Mouse (Mus musculus) macrophage (primary cell): Measurements from ENCODE around the gene Tmem45a2. TPM values are rescaled to one million over a fixed set of nuclear protein-coding genes. Genes with fewer than 3 reads are reported as not detected.
"Not testable (repeated sequence)": the region's sequence is repeated elsewhere in the genome, so short reads cannot be mapped to it uniquely, and the experiment has no call there.

Experiments
- H3K27ac ChIP-seq: fragments of 350-480 bp; formaldehyde crosslinking; 2 replicates; pipeline ENCODE4 v1.9.0; 2021
- H3K36me3 ChIP-seq: fragments of 350-480 bp; formaldehyde crosslinking; 2 replicates; pipeline ENCODE4 v1.9.0; 2021; ENCODE audit errors: inconsistent target
- H3K4me3 ChIP-seq: fragments of 350-480 bp; formaldehyde crosslinking; 2 replicates; pipeline ENCODE4 v1.9.0; 2021; ENCODE audit errors: inconsistent target
- H3K79me2 ChIP-seq: fragments of 350-480 bp; formaldehyde crosslinking; 2 replicates; pipeline ENCODE4 v1.9.0; 2021; ENCODE audit errors: inconsistent target
- WGBS: methylation state at CpG from one replicate; pipeline ENCODE4 v1.1.7; 2026; ENCODE audit warnings: inconsistent platforms; ENCODE audit not compliant: missing documents; 5-methylcytosine and 5-hydroxymethylcytosine counted together
- polyA plus RNA-seq: library from polyadenylated mRNA; stranded (reverse); fragments of 250-400 nt; gene quantifications from 3 replicates; pipeline ENCODE4 v1.2.4, GENCODE M21; 2018; ENCODE audit warnings: inconsistent platforms

Tmem45a2 gene
- polyA plus RNA-seq, 1 experiment from 2014 or later: not detected

DNA sequence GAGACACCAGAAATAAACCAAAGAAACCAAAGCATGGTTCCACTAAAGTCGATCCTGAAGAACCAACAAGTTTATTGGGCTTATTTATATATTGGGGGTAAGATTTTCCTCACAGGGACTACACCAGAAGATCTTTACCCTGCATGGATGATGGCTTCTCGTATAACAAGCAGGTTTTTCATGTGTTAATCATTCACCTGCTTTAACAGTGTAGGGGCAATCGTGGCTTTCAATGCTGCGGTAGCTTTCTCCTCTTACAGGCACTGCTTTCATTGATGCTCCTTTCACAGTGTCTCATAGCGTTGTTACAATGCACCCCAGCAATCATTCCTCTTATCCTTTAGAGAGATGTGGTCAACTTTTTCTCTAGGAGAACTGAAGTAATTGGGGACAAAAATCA is 32.6 kb downstream of the Tmem45a2 start:
- Histone ChIP-seq H3K4me3 (no peak overlapping the region), H3K79me2 (no peaks in the 10 kb centered on the region), H3K36me3 (no peaks in the 10 kb centered on the region), H3K27ac (no peak overlapping the region)
- 70% methylated on average over 5 of the region's 5 CpGs for WGBS

- no peak overlapping the region for H3K4me3 ChIP-seq
- no peak overlapping the region for H3K27ac ChIP-seq
- no peaks in the 10 kb centered on the region for H3K36me3 ChIP-seq
- WGBS: 60% methylated on average over 7 of the region's 7 CpGs
- no peaks in the 10 kb centered on the region for H3K79me2 ChIP-seq
Observed at GRCm38 (mm10) chr16:57030150-57030885, 40.9 kb downstream of the Tmem45a2 start.

DNA sequence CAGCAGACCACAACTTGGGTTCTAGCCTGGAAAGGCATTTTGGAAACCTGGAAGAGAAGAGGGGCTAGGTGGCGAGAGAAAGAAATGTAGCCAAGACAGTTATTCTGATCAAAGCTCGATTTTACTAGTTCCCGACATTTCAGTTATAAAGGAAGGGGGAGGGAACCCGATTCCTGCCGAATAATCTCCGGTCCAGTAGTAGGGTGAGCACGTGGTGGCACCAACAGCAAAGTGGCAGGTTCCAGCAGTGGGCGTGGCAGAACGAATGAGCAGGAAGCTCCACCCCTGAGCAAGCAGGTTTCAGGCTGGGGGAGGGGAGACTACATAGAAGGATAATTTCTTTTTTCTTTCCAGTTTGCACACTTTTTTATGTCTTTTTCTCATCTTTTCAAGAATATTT is 72.9 kb downstream of the Tmem45a2 start:
- H3K27ac ChIP-seq, H3K4me3 ChIP-seq, H3K36me3 ChIP-seq, H3K79me2 ChIP-seq: not testable (repeated sequence)
- 100% methylated on average over 2 of the region's 9 CpGs for WGBS

Other genes starting within 250 kb of the Tmem45a2 start
- not detected in 3 replicates for gene Tmem45a, start 185.2 kb downstream of the Tmem45a2 start, polyA plus RNA-seq
- not detected in 3 replicates for gene Lnp1, start 143.3 kb downstream of the Tmem45a2 start, polyA plus RNA-seq
- gene Tomm70a, start 50.3 kb upstream of the Tmem45a2 start, polyA plus RNA-seq: 21.9 to 39.8 TPM (median 26.6 TPM) in 3 replicates
- 13.7 to 23.2 TPM (median 22.7 TPM) in 3 replicates for gene Nit2, start 96.0 kb upstream of the Tmem45a2 start, polyA plus RNA-seq
- gene Tbc1d23, start 160.1 kb upstream of the Tmem45a2 start, polyA plus RNA-seq: 26.8 to 41.1 TPM (median 40.2 TPM) in 3 replicates
- not detected in 3 replicates for gene Tmem30c, start 221.5 kb upstream of the Tmem45a2 start, polyA plus RNA-seq